8 mouse cellular contexts compared by ENCODE assay signal in the genomic region with DNA sequence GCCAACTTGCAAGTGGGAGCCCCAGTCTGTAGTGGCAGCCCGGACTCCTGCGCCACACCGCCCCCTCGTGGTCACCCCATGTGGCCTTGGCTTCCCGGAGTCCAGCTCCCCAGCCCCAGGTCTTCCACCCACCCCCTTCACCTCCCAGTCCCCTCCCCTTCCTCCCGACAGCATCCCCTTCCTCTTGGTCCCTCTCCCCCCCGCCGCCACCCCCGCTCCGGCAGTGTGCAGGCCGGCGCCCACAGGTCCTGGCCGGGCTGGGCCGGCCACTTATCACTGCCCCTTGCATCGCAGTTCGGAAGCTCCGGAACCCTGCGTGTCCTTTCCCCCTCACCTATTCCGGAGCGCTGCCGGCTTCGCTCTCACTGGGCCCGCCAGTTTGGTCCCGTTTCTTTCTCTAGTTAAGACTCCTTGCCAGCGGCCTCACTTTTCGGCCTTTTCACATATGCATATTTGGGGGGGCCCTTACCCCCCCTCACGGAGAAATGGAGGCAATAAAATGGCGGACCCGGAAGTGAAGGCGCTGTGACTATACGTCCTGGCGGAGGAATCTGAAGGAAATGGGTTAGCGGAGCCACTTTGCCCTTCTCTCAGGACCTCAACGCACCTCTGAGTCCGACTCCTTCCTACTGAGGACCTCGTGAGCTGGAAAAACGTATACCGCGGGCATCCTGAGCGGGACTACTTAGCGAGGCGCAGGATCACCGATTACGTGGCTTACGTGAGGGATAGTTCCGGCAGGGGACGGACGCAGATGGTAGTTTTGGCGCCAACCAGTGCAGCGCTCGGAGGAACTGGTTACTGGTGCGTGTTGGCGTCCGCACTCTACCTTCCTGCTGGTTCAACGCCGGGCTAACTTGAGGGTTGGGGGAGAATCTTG. TPM values are rescaled to one million over a fixed set of nuclear protein-coding genes. Genes with fewer than 3 reads are reported as not detected.
DNase-seq lines count a peak whose midpoint lies in the region; ATAC-seq and TF ChIP-seq lines count a peak whose summit lies in the region.

A gene (minus strand): TSS at position 662 of the 880 bp plus-strand sequence.

- WGBS in forebrain, embryonic 12.5 days = under 1% methylated on average over 53 of the region's 56 CpGs
- WGBS in heart, postnatal 0 days = under 1% methylated on average over 55 of the region's 56 CpGs
- under 1% methylated on average over 55 of the region's 56 CpGs for WGBS in liver, embryonic 16.5 days (ENCODE audit: insufficient replicate concordance)
- under 1% methylated on average over 55 of the region's 56 CpGs for WGBS in neural tube, embryonic 13.5 days

- peak within 1 kb of the TSS; percentile 98 for H3K27ac ChIP-seq in forebrain, embryonic 12.5 days
- H3K27ac ChIP-seq in heart, postnatal 0 days (ENCODE audit: low read depth) = peak within 1 kb of the TSS; percentile 98
- H3K27ac ChIP-seq in liver, embryonic 16.5 days (ENCODE audit: low read length) = peak within 1 kb of the TSS; percentile 95
- peak within 1 kb of the TSS; percentile 97 for H3K27ac ChIP-seq in neural tube, embryonic 13.5 days (replicated peaks)
- peak within 1 kb of the TSS; percentile 94 for H3K27ac ChIP-seq in testis, adult 2 months (ENCODE audit: control insufficient read depth, insufficient read depth, low read depth, low read length)

- H3K9ac ChIP-seq in forebrain, embryonic 12.5 days = peak within 1 kb of the TSS; percentile 85
- peak within 1 kb of the TSS; percentile 87 for H3K9ac ChIP-seq in heart, postnatal 0 days (replicated peaks; ENCODE audit: low read depth, low read length)
- peak within 1 kb of the TSS; percentile 94 for H3K9ac ChIP-seq in liver, embryonic 16.5 days (ENCODE audit: low read depth, low read length)
- peak within 1 kb of the TSS; percentile 88 for H3K9ac ChIP-seq in neural tube, embryonic 13.5 days

- H3K4me2 ChIP-seq in forebrain, embryonic 12.5 days = peak within 1 kb of the TSS; percentile 62
- H3K4me2 ChIP-seq in heart, postnatal 0 days (ENCODE audit: low read depth, low read length) = peak within 1 kb of the TSS; percentile 63
- H3K4me2 ChIP-seq in liver, embryonic 16.5 days (ENCODE audit: low read depth, low read length) = peak within 1 kb of the TSS; percentile 78
- peak within 1 kb of the TSS; percentile 61 for H3K4me2 ChIP-seq in neural tube, embryonic 13.5 days

- peak within 1 kb of the TSS; percentile 75 for H3K4me3 ChIP-seq in forebrain, embryonic 12.5 days (replicated peaks)
- peak within 1 kb of the TSS; percentile 84 for H3K4me3 ChIP-seq in heart, postnatal 0 days (ENCODE audit: low read depth, low read length)
- peak within 1 kb of the TSS; percentile 93 for H3K4me3 ChIP-seq in liver, embryonic 16.5 days (ENCODE audit: low read depth, low read length)
- peak within 1 kb of the TSS; percentile 74 for H3K4me3 ChIP-seq in neural tube, embryonic 13.5 days
- peak within 1 kb of the TSS; percentile 95 for H3K4me3 ChIP-seq in testis, adult 2 months (ENCODE audit: control insufficient read depth, low read depth, low read length)

- no peaks in the 10 kb centered on the region for H3K27me3 ChIP-seq in forebrain, embryonic 12.5 days
- H3K27me3 ChIP-seq in heart, postnatal 0 days (ENCODE audit: control insufficient read depth, insufficient read depth, low read length) = no peaks in the 10 kb centered on the region
- H3K27me3 ChIP-seq in liver, embryonic 16.5 days (ENCODE audit: control insufficient read depth, insufficient read depth, low read depth, low read length) = no peaks in the 10 kb centered on the region
- no peaks in the 10 kb centered on the region for H3K27me3 ChIP-seq in neural tube, embryonic 13.5 days
- H3K27me3 ChIP-seq in testis, adult 2 months (ENCODE audit: control insufficient read depth, insufficient read depth, low read length) = no peaks in the 10 kb centered on the region

- TF ChIP-seq CTCF in heart, postnatal 0 days (IDR thresholded peaks at IDR 0.05; ENCODE audit: low read depth) = peak; percentile 83
- TF ChIP-seq CTCF in testis, adult 2 months (IDR thresholded peaks at IDR 0.05; ENCODE audit: control insufficient read depth, insufficient read depth, insufficient replicate concordance, low read depth, low read length) = peak; percentile 81; the same call in 1 of the 2 replicates

- peak; percentile 89 for ATAC-seq in forebrain, embryonic 12.5 days (ENCODE audit: low FRiP score)
- peak; percentile 91 for ATAC-seq in heart, postnatal 0 days (ENCODE audit: insufficient read depth, low read depth)
- peak; percentile 85 for ATAC-seq in liver, embryonic 16.5 days (ENCODE audit: low read depth)
- peak; percentile 91 for ATAC-seq in neural tube, embryonic 13.5 days (ENCODE audit: low read depth)

- peaks cover 59% of the 10 kb centered on the region for H3K36me3 ChIP-seq in forebrain, embryonic 12.5 days (replicated peaks)
- peaks cover 34% of the 10 kb centered on the region for H3K36me3 ChIP-seq in heart, postnatal 0 days (replicated peaks; ENCODE audit: control insufficient read depth, insufficient read depth, low read length)
- H3K36me3 ChIP-seq in liver, embryonic 16.5 days (ENCODE audit: control insufficient read depth, insufficient read depth) = peaks cover 12% of the 10 kb centered on the region
- peaks cover 58% of the 10 kb centered on the region for H3K36me3 ChIP-seq in neural tube, embryonic 13.5 days
- no peaks in the 10 kb centered on the region for H3K36me3 ChIP-seq in testis, adult 2 months (ENCODE audit: control insufficient read depth, insufficient read depth, low read length)

- H3K4me1 ChIP-seq in forebrain, embryonic 12.5 days = peaks cover 16% of the 10 kb centered on the region
- peaks cover 11% of the 10 kb centered on the region; the same call in 1 of the 2 replicates for H3K4me1 ChIP-seq in heart, postnatal 0 days (ENCODE audit: control insufficient read depth, insufficient read depth)
- peaks cover 24% of the 10 kb centered on the region for H3K4me1 ChIP-seq in liver, embryonic 16.5 days (ENCODE audit: control insufficient read depth, low read depth, low read length)
- H3K4me1 ChIP-seq in neural tube, embryonic 13.5 days (replicated peaks) = peaks cover 25% of the 10 kb centered on the region
- H3K4me1 ChIP-seq in testis, adult 2 months (ENCODE audit: control insufficient read depth, insufficient read depth, low read length) = no peaks in the 10 kb centered on the region; the same call in 1 of the 2 replicates

- no peaks in the 10 kb centered on the region for H3K9me3 ChIP-seq in forebrain, embryonic 12.5 days
- H3K9me3 ChIP-seq in heart, postnatal 0 days (replicated peaks; ENCODE audit: control insufficient read depth, low read length) = no peaks in the 10 kb centered on the region
- H3K9me3 ChIP-seq in liver, embryonic 16.5 days (replicated peaks; ENCODE audit: control insufficient read depth, low read length) = no peaks in the 10 kb centered on the region
- H3K9me3 ChIP-seq in neural tube, embryonic 13.5 days = no peaks in the 10 kb centered on the region

- peak; percentile 44; the same call in 1 of the 2 replicates for TF ChIP-seq EP300 in heart, postnatal 0 days (IDR thresholded peaks at IDR 0.05; ENCODE audit: low read depth)

- peak; percentile 81; the same call in 1 of the 2 replicates for TF ChIP-seq POLR2A in testis, adult 2 months (IDR thresholded peaks at IDR 0.05; ENCODE audit: control insufficient read depth, low read depth, low read length)

- DNase-seq in CD8-positive naive resting alpha-beta T cell, adult 2 months (ENCODE audit: low read depth in 2 of 2, low spot score in 2 of 2) = peak; percentile 90 to 92
- peak; percentile 88 for DNase-seq in c-Kit-positive CD71-negative TER-119-negative erythroid progenitor cells, embryonic 14.5 days (ENCODE audit: low read depth)
- peak; percentile 94 for DNase-seq in heart, postnatal 0 days (ENCODE audit: low spot score)
- DNase-seq in kidney, postnatal 4 days = peak; percentile 99

RNA-seq across cellular contexts. Expression of the gene that starts here (rescaled TPM):
- polyA plus RNA-seq in forebrain, embryonic 12.5 days (2016; fragmentation: Nextera tagmentation; extraction: Ambion mirVana) = 12.2 and 12.5 TPM in 2 replicates
- 6.6 and 7.2 TPM in 2 replicates for total RNA-seq in heart, postnatal 0 days (2014; rRNA removed; ENCODE audit: low replicate concordance)
- 3.1 TPM in 2 replicates for polyA plus RNA-seq in heart, postnatal 0 days (2015; fragmentation: Nextera tagmentation; extraction: Ambion mirVana)
- 6.6 and 7.0 TPM in 2 replicates for polyA plus RNA-seq in liver, embryonic 16.5 days (2015; fragmentation: Nextera tagmentation; extraction: Ambion mirVana)
- polyA plus RNA-seq in neural tube, embryonic 13.5 days (2015; fragmentation: Nextera tagmentation; extraction: Ambion mirVana) = 3.3 and 4.1 TPM in 2 replicates
- 5.2 and 5.6 TPM in 2 replicates for polyA plus RNA-seq in testis, adult 2 months (2012; rRNA removed)

Comparison
In these comparisons a context has a peak if more than half of its experiments do, and no peak if none do; other contexts are left out.
1. Peak in every context shown above with its lines: DNase-seq, ATAC-seq, H3K4me3 ChIP-seq and H3K27ac ChIP-seq.